Mouse (Mus musculus): ENCODE data around the gene Fermt2.

The Fermt2 gene

GRCm38 (mm10) chr14:45529411-45530363 lies at the start of gene Fermt2:
Fermt2 (minus strand) TSS chr14:45530118.
- DNase-seq (ENCODE audit: low read depth, low spot score): peak; percentile 90

GRCm38 (mm10) chr14:45566066-45566937 lies 36.4 kb upstream of the Fermt2 start:
- DNase-seq (ENCODE audit: low read depth, low spot score): peak; percentile 88

GRCm38 (mm10) chr14:45565216-45566065 lies 35.5 kb upstream of the Fermt2 start:
- DNase-seq (ENCODE audit: low read depth, low spot score): peak; percentile 71

DNA sequence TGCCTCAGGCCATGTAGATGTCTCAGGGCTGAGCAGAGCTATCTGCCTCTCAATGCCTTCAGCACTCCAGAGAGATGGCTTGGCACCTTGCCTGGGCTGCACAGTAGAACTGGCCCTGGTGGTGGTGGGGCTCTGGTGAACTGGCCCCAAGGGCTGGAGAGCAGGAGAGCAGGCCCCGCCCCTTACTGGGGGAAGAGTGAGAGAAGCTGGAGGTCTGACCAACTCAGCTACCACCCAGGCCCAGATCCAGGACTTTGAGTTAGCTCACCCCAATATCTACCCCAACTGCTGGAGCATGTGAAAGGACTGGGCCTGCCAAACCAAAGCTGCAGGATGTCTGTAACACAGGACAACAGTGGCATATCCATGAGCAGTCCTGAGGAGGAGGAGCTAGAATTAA lies 33.7 kb upstream of the Fermt2 start:
- DNase-seq (ENCODE audit: low read depth, low spot score): no peak

DNA sequence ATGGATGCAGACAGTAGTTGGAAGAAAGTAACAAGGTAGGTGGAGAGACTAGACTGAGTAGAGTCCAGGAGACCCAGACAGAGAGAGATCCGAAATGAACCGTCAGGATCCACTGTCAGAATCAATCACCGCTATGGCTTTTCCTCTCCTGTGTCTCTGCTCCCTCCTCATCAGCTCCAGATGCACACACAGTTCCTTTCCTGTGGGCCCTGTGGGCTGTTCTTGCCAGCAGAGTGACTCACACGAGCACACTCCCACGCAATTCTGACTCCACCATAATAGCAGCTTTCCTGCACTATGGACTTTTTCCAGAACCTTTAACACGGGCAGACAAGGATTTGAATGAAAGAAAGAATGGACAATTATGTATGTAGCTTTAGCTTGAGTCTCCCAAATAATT lies 31.8 kb upstream of the Fermt2 start:
- no peak for DNase-seq (ENCODE audit: low read depth, low spot score)

- peak; percentile 83 for DNase-seq (ENCODE audit: low read depth, low spot score)
Observed at GRCm38 (mm10) chr14:45559018-45559417, 29.1 kb upstream of the Fermt2 start.

DNA sequence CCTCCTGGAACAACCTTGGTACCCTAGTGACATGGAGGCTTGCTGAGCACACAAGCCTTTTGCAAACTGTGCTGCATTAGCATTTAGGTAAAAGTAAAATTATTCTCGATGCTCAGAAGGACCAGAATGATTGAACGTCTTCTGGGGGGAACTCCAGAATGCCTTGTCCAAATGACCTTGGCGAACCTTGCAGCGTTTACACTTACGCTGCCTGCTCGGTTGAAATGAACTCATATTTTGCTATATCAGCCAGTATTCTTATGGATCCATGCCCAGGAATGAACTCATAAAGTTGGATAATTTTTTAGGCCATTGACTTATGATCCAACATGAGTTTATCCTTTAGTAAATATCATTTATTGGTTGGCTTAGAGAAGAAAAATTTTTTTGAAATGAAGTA lies 24.4 kb upstream of the Fermt2 start:
- no peak for DNase-seq (ENCODE audit: low read depth, low spot score)

- DNase-seq (ENCODE audit: low read depth, low spot score): no peak
Observed at GRCm38 (mm10) chr14:45553854-45554253, 23.9 kb upstream of the Fermt2 start.

GRCm38 (mm10) chr14:45552431-45552830 lies 22.5 kb upstream of the Fermt2 start:
- DNase-seq (ENCODE audit: low read depth, low spot score): peak; percentile 60

GRCm38 (mm10) chr14:45551121-45551768 lies 21.3 kb upstream of the Fermt2 start:
- DNase-seq (ENCODE audit: low read depth, low spot score): peak; percentile 90

DNA sequence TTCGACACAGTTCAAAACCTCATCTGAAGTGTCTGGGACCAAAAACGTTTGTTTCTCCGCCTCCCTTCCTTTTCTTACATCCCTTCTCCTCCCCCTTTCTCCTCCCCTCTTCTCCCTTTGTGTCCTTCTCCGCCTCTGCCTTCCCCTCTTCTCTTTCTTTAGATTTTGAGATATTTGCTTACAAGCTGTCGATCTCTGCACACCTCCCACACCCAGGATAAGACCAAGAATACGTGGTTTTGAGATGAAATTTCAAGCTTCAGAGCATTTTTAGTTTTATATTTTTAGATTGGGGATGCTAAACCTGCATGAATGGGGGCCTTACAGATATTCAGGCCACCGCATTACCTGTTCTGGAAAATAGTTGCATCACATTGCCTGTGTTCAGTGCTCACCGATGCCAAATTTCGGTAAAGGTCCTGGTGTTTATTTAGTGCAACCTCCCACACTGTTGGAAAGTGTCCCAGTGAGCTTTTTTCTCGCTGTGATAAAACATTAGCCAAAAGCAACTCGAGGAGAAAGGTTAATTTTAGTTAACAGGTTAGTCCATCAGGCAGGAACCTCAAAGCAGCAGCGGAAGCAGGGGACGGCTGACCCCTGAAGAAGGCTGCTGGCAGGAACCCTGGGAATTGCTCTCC lies 20.2 kb upstream of the Fermt2 start:
- no peak for DNase-seq (ENCODE audit: low read depth, low spot score)

GRCm38 (mm10) chr14:45548118-45548517 lies 18.2 kb upstream of the Fermt2 start:
- DNase-seq (ENCODE audit: low read depth, low spot score): peak; percentile 87

GRCm38 (mm10) chr14:45544905-45545304 lies 15.0 kb upstream of the Fermt2 start:
- DNase-seq (ENCODE audit: low read depth, low spot score): no peak

DNA sequence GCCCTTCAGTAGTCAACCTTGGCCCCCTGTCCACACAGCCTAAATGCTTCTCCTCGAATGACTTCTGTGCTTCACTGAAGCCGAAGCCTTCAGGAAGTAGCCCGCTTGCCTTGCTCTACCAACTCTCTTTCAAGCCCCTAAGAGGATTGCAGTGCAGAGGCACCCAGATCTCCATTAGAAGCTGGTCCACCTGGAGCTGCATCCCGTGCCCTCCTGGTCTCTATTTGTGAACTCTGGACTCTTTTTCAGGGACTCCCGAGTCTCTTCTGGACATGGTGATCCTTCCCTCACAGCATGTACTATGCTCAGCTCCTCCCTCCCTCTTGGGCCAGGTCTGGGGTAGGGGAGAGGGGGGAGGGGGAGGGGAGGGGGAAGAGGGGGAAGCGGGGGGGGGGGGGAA lies 14.1 kb upstream of the Fermt2 start:
- DNase-seq (ENCODE audit: low read depth, low spot score): no peak

GRCm38 (mm10) chr14:45539659-45540468 lies 9.9 kb upstream of the Fermt2 start:
- peak; percentile 94 for DNase-seq (ENCODE audit: low read depth, low spot score)

DNA sequence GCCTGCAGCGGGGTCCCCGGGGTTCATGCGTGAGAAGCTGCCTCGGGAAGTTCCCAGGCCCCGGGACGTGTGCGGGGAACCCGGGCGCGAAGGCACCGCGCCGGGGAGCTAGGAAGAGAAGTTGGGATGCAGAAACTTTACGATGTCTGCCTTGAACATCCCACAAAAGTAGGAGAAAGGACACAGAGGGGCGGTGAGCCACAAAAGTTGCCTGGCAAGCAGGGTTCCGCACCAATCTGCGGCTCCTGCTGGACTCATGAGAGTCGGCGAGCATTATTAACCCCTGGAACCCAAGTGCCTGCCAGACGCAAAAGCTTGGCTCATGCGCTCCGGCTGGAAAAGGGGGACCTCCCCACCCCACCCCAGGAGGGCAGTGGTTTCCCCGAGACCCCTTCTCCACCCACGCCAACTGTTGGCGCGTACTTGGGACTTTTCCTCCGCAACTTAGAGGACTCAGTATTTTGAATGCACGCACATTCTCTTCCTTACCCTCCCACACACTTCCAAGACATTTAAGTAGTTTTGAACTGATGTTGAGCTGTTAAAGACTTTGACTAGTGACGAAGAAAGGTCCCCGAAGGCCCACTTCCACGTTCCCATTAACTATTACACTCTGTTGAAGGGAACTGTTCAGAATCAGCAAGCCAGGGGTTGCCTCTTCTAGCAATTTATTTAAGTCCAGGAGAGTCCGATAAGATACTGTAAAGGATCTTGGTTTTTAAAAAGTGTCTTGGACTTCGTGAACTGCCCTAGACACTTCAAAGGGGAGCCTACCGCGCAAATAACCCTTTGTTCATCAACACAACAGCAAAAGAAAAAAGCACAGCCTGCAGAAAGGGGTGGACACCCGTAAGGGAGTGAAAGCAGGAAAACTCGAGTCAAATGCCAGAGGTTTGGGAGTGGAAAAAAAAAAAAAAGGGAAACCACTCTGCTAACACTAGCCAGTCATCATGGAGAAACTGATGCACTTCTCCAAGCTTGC lies 737 bp upstream of the Fermt2 start:
- peak; percentile 70 for DNase-seq (ENCODE audit: low read depth, low spot score)

DNA sequence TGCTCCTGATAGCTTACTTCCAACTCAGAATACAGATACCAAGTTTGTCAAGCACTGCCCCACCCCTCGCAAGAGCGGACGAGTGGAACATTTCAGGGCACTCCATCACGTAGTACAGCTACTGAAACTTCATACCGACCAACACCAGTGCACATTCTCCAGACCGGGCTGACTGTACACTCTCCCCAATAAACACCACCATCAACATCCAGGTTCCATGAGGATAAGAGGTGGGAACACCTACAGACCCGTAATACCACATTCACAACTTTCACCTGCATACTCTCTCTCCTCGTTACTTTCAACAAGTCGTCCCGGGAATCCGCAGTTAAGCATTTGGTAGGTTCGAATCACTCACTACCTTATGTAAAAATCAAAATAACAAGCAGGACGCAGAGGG lies 1.1 kb downstream of the Fermt2 start:
- DNase-seq (ENCODE audit: low read depth, low spot score): peak; percentile 25

DNA sequence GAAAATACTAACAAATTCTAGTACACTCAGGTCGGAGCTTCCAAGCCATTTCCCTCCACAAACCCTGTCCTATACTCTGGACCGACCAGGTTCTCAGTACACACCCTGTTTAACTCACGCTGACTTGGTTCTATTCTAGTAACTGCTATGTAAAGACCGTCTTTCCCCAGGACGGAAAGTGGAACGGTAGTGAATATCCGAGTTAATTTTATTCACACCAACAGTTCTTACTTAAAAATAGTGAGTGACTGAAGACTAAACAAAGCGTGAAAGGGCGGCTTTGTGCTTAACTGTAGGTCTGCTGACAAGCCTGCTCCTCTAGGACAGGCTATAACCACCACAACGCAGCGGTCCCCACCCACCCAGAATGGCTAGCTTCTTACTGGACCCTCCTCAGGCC lies 14.1 kb downstream of the Fermt2 start:
- no peak for DNase-seq (ENCODE audit: low read depth, low spot score)
